ENCODE assay signal across 16 mouse cellular contexts in the genomic region with DNA sequence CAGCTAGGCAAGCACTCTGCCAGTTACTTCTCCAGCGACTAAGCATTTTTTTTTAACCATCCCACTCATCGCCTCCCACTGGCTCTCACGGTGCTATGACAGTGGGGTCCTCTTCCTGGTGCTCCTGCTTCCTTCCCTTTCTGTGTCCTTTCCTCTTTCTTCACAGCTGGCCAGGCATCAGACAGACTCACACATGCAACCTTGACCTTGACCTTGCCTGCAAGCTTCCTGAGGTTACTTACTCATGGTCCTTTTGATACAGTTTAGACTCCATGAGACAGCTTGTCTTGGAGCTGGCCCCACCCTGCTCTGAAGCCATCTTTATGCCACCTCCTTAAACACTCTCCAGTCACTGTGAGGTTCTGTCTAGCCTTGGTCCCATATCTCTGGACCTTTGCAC.
"Had no signal": no experiment of that assay in that cellular context is flagged by ENCODE, and none has a peak within 500 bp of the region (broad histone marks: within the 10 kb centered on the region; RNA-seq: fewer than 3 reads in every experiment).

No protein-coding gene starts in this region.

- ATAC-seq: liver, postnatal 0 days had no signal

- H3K27ac ChIP-seq: kidney, postnatal 0 days; left cerebral cortex, adult 2 months; limb, embryonic 10.5 days; lung, embryonic 15.5 days; macrophage; neural tube, embryonic 15.5 days had no signal

- DNase-seq: kidney, adult 9 months; kidney, postnatal 4 days; liver, postnatal 0 days; lung, postnatal 14 days; midbrain, embryonic 14.5 days; right cerebral cortex, adult 18-20 months; right cerebral cortex, postnatal 25 days; thymus, adult 18-20 months; thymus, postnatal 14 days had no signal

- H3K4me3 ChIP-seq: left cerebral cortex, adult 2 months; limb, embryonic 10.5 days; lung, embryonic 15.5 days; myocyte; neural tube, embryonic 15.5 days had no signal
